Mouse (Mus musculus) midbrain, embryonic 14.5 days (tissue): ENCODE measurements around the gene Ago3. TPM values are rescaled to one million over a fixed set of nuclear protein-coding genes. Genes with fewer than 3 reads are reported as not detected.

ENCODE experiments used
- ATAC-seq: fragments of 200-750 bp; cut with Nextera tagmentation; 2 replicates; pipeline ENCODE4 v1.8.0; 2017; ENCODE audit warnings: moderate number of reproducible peaks, moderate library complexity; ENCODE audit not compliant: low FRiP score, low TSS enrichment
- DNase-seq: peaks from one replicate; pipeline ENCODE4 v3.0.0-alpha.2; 2015
- H3K27ac ChIP-seq: fragments of 300-500 bp; sonication (generic); replicated peaks from 2 replicates; pipeline ENCODE4 v1.5.1; 2014; ENCODE audit warnings: mild to moderate bottlenecking, low read depth, low read length, moderate library complexity
- H3K27me3 ChIP-seq: fragments of 300-500 bp; sonication (generic); 2 replicates; pipeline ENCODE4 v1.6.1; 2014; ENCODE audit warnings: low read length, control low read depth, mixed read lengths; ENCODE audit not compliant: control insufficient read depth, insufficient read depth
- H3K36me3 ChIP-seq: fragments of 300-500 bp; sonication (generic); 2 replicates; pipeline ENCODE4 v1.6.1; 2014; ENCODE audit warnings: low read length, control low read depth; ENCODE audit not compliant: control insufficient read depth, insufficient read depth
- H3K4me1 ChIP-seq: fragments of 300-500 bp; sonication (generic); 2 replicates; pipeline ENCODE4 v1.6.1; 2014; ENCODE audit warnings: mild to moderate bottlenecking, antibody characterized with exemption, low read length, control low read depth; ENCODE audit not compliant: control insufficient read depth, insufficient read depth
- H3K4me2 ChIP-seq: fragments of 300-500 bp; sonication (generic); 2 replicates; pipeline ENCODE4 v1.6.1; 2014; ENCODE audit warnings: mild to moderate bottlenecking, low read length, moderate library complexity
- H3K4me3 ChIP-seq: fragments of 300-500 bp; sonication (generic); replicated peaks from 2 replicates; pipeline ENCODE4 v1.5.1; 2014; ENCODE audit warnings: low read depth, low read length
- H3K9ac ChIP-seq: fragments of 300-500 bp; sonication (generic); replicated peaks from 2 replicates; pipeline ENCODE4 v1.6.1; 2014; ENCODE audit warnings: mild to moderate bottlenecking, low read length, moderate library complexity
- H3K9me3 ChIP-seq: fragments of 300-500 bp; sonication (generic); 2 replicates; pipeline ENCODE4 v1.6.1; 2016; ENCODE audit warnings: low read length, control low read depth, mixed read lengths; ENCODE audit not compliant: control insufficient read depth
- WGBS: fragments of 180-500 bp; shearing (Covaris S2); extraction: QIAGEN DNeasy Blood & Tissue Kit; methylation state at CpG from one replicate; pipeline ENCODE4 v1.1.7; 2014; 5-methylcytosine and 5-hydroxymethylcytosine counted together
- polyA plus RNA-seq: library from polyadenylated mRNA; unstranded; fragments of >200 nt; fragmentation: Nextera tagmentation; extraction: Ambion mirVana; gene quantifications from 2 replicates; pipeline ENCODE4 v1.2.1, GENCODE M21; 2014

Gene Ago3
- polyA plus RNA-seq, 1 experiment from 2014 or later = 14.8 TPM

DNA sequence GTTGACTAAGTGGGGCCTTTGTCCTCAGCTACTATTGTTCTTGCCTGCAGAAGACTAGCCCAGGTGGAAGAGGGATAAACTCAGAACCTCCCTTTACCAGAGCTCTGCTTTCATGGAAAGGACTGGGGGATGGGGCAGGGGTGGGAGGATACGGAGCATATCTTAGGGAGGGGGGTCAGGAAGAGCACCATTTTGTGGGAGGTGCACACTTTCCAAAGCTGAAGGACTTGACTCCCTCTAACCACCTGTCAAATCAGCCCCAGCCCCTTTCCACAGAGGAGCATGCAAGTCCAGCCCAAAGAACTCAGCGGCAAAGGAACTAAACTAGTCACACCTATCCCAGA lies 35.5 kb upstream of the Ago3 start:
- ATAC-seq (no peak), DNase-seq (peak; percentile 19)
- Histone ChIP-seq H3K36me3 (peaks cover 12% of the 10 kb centered on the region), H3K4me2 (peak overlapping the region; percentile 60), H3K9me3 (no peaks in the 10 kb centered on the region), H3K4me1 (peaks cover 48% of the 10 kb centered on the region), H3K9ac (peak overlapping the region; percentile 52; the same call in 1 of the 2 replicates), H3K27me3 (no peaks in the 10 kb centered on the region), H3K4me3 (peak overlapping the region; percentile 94), H3K27ac (peak overlapping the region; percentile 98)
- 2% methylated on average over 2 of the region's 2 CpGs for WGBS

DNA sequence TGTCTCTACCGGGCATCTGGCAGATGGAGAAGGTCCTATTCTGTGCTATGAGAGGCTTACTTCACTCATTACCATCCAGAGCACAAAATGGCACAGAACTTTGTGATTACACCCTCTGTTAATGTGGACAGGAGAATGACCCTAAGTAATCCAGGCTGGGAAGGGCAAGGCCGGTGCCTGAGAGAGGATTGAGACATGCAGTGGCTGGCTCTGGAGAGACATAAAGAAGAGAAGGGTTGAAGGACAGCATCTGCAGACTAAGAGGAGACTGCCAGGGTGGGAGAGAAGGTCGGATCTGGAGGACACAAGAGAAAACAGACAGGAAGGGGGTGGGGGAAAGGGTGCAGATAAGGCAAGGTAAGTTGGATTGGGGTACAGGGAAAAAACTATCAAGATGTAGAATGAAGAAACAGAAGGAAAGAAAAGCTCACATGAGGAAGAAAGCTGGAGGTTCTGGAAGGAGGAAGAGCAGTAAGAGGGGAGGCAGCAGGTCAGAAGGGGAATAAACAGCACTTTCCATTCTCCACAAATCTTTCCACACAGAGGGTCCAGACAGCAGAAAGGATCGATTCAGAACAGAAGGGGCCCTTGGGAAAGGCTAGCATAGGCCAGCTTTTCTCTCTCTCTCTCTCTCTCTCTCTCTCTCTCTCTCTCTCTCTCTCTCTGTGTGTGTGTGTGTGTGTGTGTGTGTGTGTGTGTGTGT lies 35.0 kb upstream of the Ago3 start:
- H3K4me2 ChIP-seq = peak overlapping the region; percentile 60
- peak overlapping the region; percentile 94; the same call in 1 of the 2 replicates for H3K4me3 ChIP-seq
- peak overlapping the region; percentile 98 for H3K27ac ChIP-seq
- peak overlapping the region; percentile 52 for H3K9ac ChIP-seq
- WGBS = 5% methylated on average over 4 of the region's 4 CpGs
- H3K36me3 ChIP-seq = peaks cover 17% of the 10 kb centered on the region
- no peaks in the 10 kb centered on the region for H3K27me3 ChIP-seq
- H3K4me1 ChIP-seq = peaks cover 48% of the 10 kb centered on the region
- DNase-seq (peak; percentile 44), ATAC-seq (no peak)
- no peaks in the 10 kb centered on the region for H3K9me3 ChIP-seq

DNA sequence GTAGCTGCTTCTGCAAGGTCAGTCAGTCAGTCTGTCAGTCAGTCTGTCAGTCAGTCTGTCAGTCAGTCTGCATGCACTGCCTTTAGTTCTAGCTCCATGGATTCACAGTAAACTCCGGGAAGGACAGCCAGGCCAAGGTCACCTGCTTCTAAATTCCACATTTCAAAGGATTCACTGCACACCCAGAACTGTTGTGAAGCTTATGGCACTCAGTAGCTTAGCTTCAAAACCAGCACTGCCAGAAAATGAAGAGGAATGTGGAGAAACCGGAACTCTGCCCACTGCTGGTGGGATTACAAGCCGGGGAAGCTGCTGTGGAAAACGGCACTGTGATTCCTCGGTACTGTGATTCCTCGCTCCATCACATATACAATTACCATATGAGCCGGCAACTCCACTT lies 26.1 kb upstream of the Ago3 start:
- Histone ChIP-seq H3K36me3 (peaks cover 97% of the 10 kb centered on the region), H3K4me1 (no peaks in the 10 kb centered on the region), H3K27ac (no peak overlapping the region), H3K4me3 (no peak overlapping the region), H3K9me3 (no peaks in the 10 kb centered on the region), H3K9ac (no peak overlapping the region), H3K4me2 (no peak overlapping the region), H3K27me3 (no peaks in the 10 kb centered on the region)
- DNase-seq (no peak), ATAC-seq (no peak)
- 90% methylated on average over 7 of the region's 7 CpGs for WGBS

DNA sequence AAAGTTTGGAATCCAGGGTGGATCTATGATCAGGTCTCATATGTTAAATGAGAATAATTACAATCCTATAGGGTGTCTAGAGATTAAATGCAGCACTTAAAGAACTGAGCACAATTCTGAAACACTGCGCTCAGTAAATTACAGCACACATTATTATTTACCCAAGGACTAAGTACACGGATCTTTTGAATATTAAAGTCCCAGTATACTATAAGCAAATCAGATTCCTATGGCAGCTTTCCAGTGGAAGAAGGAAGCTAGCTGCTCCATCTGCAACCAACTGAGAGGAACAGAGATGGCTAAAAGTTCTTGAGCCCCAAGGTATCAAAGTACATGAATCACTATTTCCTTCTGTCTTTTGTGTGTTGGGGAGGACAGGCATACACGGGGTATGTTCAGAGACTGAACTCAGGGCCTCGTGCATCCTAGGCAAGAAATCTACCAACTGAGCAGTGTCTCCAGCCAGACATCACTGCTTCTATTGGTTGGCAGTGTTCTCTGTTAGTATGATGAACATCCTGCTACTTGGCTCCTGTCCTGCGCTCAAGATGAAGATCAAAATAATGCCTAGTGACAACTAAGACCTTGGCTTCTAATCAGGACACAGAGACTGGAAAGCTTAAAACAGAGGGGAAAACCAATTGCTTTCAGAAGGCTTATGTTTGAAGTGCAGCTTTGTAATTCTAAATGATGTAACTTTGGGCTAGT lies 25.3 kb upstream of the Ago3 start:
- WGBS = 93% methylated on average over 5 of the region's 5 CpGs
- H3K36me3 ChIP-seq = peaks cover 96% of the 10 kb centered on the region

DNA sequence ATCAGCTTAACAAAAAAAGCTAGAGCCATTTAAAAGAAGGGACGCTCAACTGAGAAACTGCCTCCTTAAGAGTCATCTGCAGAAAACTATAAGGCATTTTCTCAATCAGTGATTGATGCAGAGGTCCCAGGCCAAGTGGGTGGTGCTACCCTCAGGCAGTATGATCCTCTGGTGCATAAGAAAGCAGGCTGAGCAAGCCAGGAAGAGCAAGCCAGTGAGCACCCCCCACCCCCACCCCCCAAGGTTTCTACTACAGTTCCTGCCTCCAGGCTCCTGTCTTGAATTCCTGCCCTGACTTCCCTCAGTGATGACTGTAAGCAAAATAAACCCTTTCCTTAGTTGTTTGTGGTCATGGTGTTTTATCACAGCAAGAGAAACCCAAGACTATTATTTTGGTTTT lies 20.9 kb upstream of the Ago3 start:
- Histone ChIP-seq H3K4me2 (no peak overlapping the region), H3K36me3 (peaks cover 90% of the 10 kb centered on the region)
- WGBS = 94% methylated on average over 1 of the region's 1 CpGs

More for the DNA sequence above, 25.3 kb upstream of the Ago3 start:
- H3K4me1 ChIP-seq = no peaks in the 10 kb centered on the region
- no peak overlapping the region for H3K9ac ChIP-seq
- no peak overlapping the region for H3K27ac ChIP-seq
- no peak for DNase-seq
- no peak overlapping the region for H3K4me2 ChIP-seq
- H3K27me3 ChIP-seq = no peaks in the 10 kb centered on the region
- no peak overlapping the region for H3K4me3 ChIP-seq
- no peak for ATAC-seq
- H3K9me3 ChIP-seq = no peaks in the 10 kb centered on the region

DNA sequence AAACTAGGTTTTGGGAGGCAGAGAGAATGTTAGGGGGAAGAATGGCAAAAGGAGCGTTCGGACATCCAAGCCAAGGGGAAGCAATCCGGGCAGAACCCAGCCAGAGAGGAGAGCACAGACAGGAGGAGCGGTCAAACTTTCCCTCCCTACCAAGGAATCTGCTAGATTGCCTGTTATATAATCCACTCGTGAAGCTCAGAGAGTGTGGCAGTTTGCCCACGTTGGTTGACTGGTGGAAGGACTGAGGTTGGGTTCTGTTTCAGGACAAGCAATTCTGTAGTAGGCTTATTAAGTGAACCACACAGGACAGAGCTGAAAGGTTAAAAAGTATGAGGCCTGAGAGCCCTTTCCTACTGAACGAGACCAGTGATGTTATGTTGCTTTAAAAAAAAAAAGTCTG lies 17.8 kb upstream of the Ago3 start:
- H3K27me3 ChIP-seq = no peaks in the 10 kb centered on the region
- no peak overlapping the region for H3K27ac ChIP-seq
- 93% methylated on average over 7 of the region's 7 CpGs for WGBS
- no peak overlapping the region for H3K4me2 ChIP-seq
- H3K4me3 ChIP-seq = no peak overlapping the region
- H3K36me3 ChIP-seq = peaks cover 84% of the 10 kb centered on the region
- no peaks in the 10 kb centered on the region for H3K9me3 ChIP-seq
- ATAC-seq (no peak), DNase-seq (no peak)
- H3K4me1 ChIP-seq = no peaks in the 10 kb centered on the region
- no peak overlapping the region for H3K9ac ChIP-seq

More for the DNA sequence above, 20.9 kb upstream of the Ago3 start:
- H3K9me3 ChIP-seq = no peaks in the 10 kb centered on the region
- H3K4me3 ChIP-seq = no peak overlapping the region
- no peaks in the 10 kb centered on the region for H3K4me1 ChIP-seq
- DNase-seq (no peak), ATAC-seq (no peak)
- H3K27me3 ChIP-seq = no peaks in the 10 kb centered on the region
- H3K9ac ChIP-seq = no peak overlapping the region
- H3K27ac ChIP-seq = no peak overlapping the region

DNA sequence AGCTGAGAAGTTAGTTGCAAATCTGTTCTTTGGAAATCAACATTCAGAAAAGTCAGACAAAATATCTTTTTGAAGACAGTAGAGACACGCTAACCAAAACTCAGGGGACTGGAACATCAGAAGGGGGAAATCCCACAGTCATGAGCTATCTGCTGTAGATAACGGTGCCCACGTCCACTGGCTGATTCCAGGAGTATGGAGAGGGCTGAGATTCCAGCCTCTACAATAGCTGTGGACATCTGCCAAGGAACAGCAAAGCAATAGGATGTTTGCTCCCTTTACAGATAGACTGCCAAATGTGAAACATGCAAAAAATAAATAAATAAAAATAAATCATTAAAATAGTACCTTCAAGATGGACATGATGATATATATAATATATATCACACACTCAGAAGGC lies 15.2 kb upstream of the Ago3 start:
- no peaks in the 10 kb centered on the region for H3K27me3 ChIP-seq
- no peak overlapping the region for H3K4me2 ChIP-seq
- H3K4me1 ChIP-seq = no peaks in the 10 kb centered on the region
- H3K4me3 ChIP-seq = no peak overlapping the region
- H3K36me3 ChIP-seq = peaks cover 89% of the 10 kb centered on the region
- H3K9ac ChIP-seq = no peak overlapping the region
- H3K27ac ChIP-seq = no peak overlapping the region
- WGBS = 89% methylated on average over 3 of the region's 3 CpGs
- H3K9me3 ChIP-seq = no peaks in the 10 kb centered on the region
- no peak for ATAC-seq
- DNase-seq = no peak

DNA sequence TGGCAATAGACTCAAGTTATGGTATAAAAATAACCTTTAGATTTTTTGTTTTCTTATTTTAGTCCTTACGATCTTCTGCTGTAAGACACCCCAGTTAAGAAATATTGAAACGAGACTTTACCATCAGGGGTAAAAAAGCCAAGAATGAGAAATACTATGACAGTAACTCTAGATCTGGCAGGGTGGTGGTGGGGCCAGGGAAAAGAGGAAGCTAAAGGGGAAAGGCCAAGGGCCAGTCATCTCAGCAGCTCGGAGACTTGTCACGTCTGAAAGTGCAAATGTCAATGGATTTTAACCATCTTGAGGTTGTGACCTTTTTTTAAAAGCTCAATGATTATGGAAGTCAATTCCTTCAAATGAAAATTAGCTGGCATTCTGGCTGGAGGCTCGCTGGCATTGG lies 8.9 kb upstream of the Ago3 start:
- H3K27ac ChIP-seq = no peak overlapping the region
- H3K4me2 ChIP-seq = no peak overlapping the region
- no peak overlapping the region for H3K9ac ChIP-seq
- H3K27me3 ChIP-seq = no peaks in the 10 kb centered on the region
- peaks cover 86% of the 10 kb centered on the region for H3K36me3 ChIP-seq
- DNase-seq (no peak), ATAC-seq (no peak)
- no peak overlapping the region for H3K4me3 ChIP-seq
- H3K4me1 ChIP-seq = no peaks in the 10 kb centered on the region
- 88% methylated on average over 5 of the region's 5 CpGs for WGBS
- H3K9me3 ChIP-seq = no peaks in the 10 kb centered on the region

DNA sequence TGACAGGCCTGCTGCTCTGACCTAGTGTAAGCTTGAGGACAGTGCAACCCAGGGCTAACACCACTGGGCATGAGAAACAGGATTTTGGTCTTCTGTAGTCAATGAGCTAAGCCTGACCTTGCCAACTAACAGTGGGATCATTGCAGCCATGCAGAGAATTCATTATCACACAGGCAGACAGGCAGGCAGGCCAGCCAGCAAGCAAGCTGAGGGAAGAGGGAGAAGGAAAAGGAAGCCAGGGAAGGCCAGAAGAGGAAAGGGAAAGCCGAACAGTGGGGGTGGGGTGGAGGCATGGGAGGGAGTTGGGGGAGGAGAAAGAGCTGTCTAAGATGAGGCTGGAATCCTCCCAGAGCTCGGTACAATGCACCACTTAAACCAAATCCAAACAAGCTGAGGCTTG lies 6.9 kb upstream of the Ago3 start:
- Histone ChIP-seq H3K27ac (no peak overlapping the region), H3K4me1 (no peaks in the 10 kb centered on the region), H3K4me2 (no peak overlapping the region), H3K36me3 (peaks cover 67% of the 10 kb centered on the region), H3K4me3 (no peak overlapping the region), H3K27me3 (no peaks in the 10 kb centered on the region), H3K9ac (no peak overlapping the region), H3K9me3 (no peaks in the 10 kb centered on the region)
- ATAC-seq (no peak), DNase-seq (no peak)
- WGBS = 69% methylated on average over 2 of the region's 2 CpGs
